Mouse (Mus musculus) liver, embryonic 12.5 days (tissue): ENCODE results near the gene Elmo1. TPM values are rescaled to one million over a fixed set of nuclear protein-coding genes. Genes with fewer than 3 reads are reported as not detected.

Experiments used
- ATAC-seq: fragments of 200-750 bp; cut with Nextera tagmentation; 2 replicates; pipeline ENCODE4 v1.8.0; 2017; ENCODE audit warnings: moderate number of reproducible peaks, mild to moderate bottlenecking, moderate library complexity
- H3K27ac ChIP-seq: fragments of 300-500 bp; sonication (generic); 2 replicates; pipeline ENCODE4 v1.5.1; 2016; ENCODE audit warnings: mild to moderate bottlenecking
- H3K27me3 ChIP-seq: fragments of 300-500 bp; sonication (generic); replicated peaks from 2 replicates; pipeline ENCODE4 v1.6.1; 2016; ENCODE audit warnings: mild to moderate bottlenecking, moderate library complexity
- H3K36me3 ChIP-seq: fragments of 300-500 bp; sonication (generic); 2 replicates; pipeline ENCODE4 v1.6.1; 2016; ENCODE audit warnings: mild to moderate bottlenecking, moderate library complexity
- H3K4me1 ChIP-seq: fragments of 300-500 bp; sonication (generic); 2 replicates; pipeline ENCODE4 v1.6.1; 2016
- H3K4me2 ChIP-seq: fragments of 300-500 bp; sonication (generic); 2 replicates; pipeline ENCODE4 v1.6.1; 2016; ENCODE audit warnings: mild to moderate bottlenecking, moderate library complexity
- H3K4me3 ChIP-seq: fragments of 300-500 bp; sonication (generic); 2 replicates; pipeline ENCODE4 v1.5.1; 2016; ENCODE audit warnings: mild to moderate bottlenecking, moderate library complexity
- H3K9ac ChIP-seq: fragments of 300-500 bp; sonication (generic); 2 replicates; pipeline ENCODE4 v1.6.1; 2016; ENCODE audit warnings: mild to moderate bottlenecking, moderate library complexity
- H3K9me3 ChIP-seq: fragments of 300-500 bp; sonication (generic); replicated peaks from 2 replicates; pipeline ENCODE4 v1.6.1; 2016; ENCODE audit warnings: mild to moderate bottlenecking, moderate library complexity
- WGBS: fragments of 180-500 bp; shearing (Covaris S2); methylation state at CpG from one replicate; pipeline ENCODE4 v1.1.7; 2016; ENCODE audit not compliant: insufficient replicate concordance; 5-methylcytosine and 5-hydroxymethylcytosine counted together
- polyA plus RNA-seq: library from polyadenylated mRNA; unstranded; fragments of >200 nt; fragmentation: Nextera tagmentation; extraction: Ambion mirVana; gene quantifications from 2 replicates; pipeline ENCODE4 v1.2.1, GENCODE M21; 2016

Elmo1 gene
- polyA plus RNA-seq, 1 experiment from 2014 or later = 6.2 TPM

- Histone ChIP-seq H3K4me3 (no peak overlapping the region), H3K4me1 (peaks cover 15% of the 10 kb centered on the region), H3K27ac (peak overlapping the region; percentile 37; the same call in 1 of the 2 replicates), H3K4me2 (no peak overlapping the region), H3K27me3 (peaks cover 14% of the 10 kb centered on the region), H3K9ac (no peak overlapping the region), H3K9me3 (no peaks in the 10 kb centered on the region), H3K36me3 (no peaks in the 10 kb centered on the region)
- WGBS = 28% methylated on average over 5 of the region's 5 CpGs
- ATAC-seq = no peak
Measured at GRCm38 (mm10) chr13:20097934-20098593, 7.7 kb downstream of the Elmo1 start.

GRCm38 (mm10) chr13:20098594-20098965 lies 8.2 kb downstream of the Elmo1 start:
- WGBS = 67% methylated on average over 3 of the region's 3 CpGs
- peaks cover 15% of the 10 kb centered on the region for H3K4me1 ChIP-seq
- H3K9me3 ChIP-seq = no peaks in the 10 kb centered on the region
- H3K9ac ChIP-seq = no peak overlapping the region
- no peak overlapping the region for H3K4me2 ChIP-seq
- peaks cover 9% of the 10 kb centered on the region for H3K27me3 ChIP-seq
- no peaks in the 10 kb centered on the region for H3K36me3 ChIP-seq
- no peak overlapping the region for H3K27ac ChIP-seq
- no peak overlapping the region for H3K4me3 ChIP-seq
- ATAC-seq = no peak

- no peak overlapping the region for H3K4me3 ChIP-seq
- no peaks in the 10 kb centered on the region for H3K9me3 ChIP-seq
- H3K27ac ChIP-seq = no peak overlapping the region
- no peak for ATAC-seq
- 0 out of 2 replicates have a peak, but pooled peaks cover 5% of the 10 kb centered on the region for H3K27me3 ChIP-seq
- no peak overlapping the region for H3K9ac ChIP-seq
- H3K4me2 ChIP-seq = no peak overlapping the region
- peaks cover 15% of the 10 kb centered on the region for H3K4me1 ChIP-seq
- WGBS = 10% methylated on average over 4 of the region's 4 CpGs
- no peaks in the 10 kb centered on the region for H3K36me3 ChIP-seq
Measured at GRCm38 (mm10) chr13:20099546-20099945, 9.2 kb downstream of the Elmo1 start.

- Histone ChIP-seq H3K9ac (no peak overlapping the region), H3K27ac (no peak overlapping the region)
- WGBS = 40% methylated on average over 3 of the region's 3 CpGs
Measured at GRCm38 (mm10) chr13:20100357-20100756, 10.0 kb downstream of the Elmo1 start.

GRCm38 (mm10) chr13:20101691-20102090 lies 11.3 kb downstream of the Elmo1 start:
- no peak for ATAC-seq
- Histone ChIP-seq H3K36me3 (no peaks in the 10 kb centered on the region), H3K4me2 (no peak overlapping the region), H3K4me1 (peaks cover 15% of the 10 kb centered on the region), H3K9me3 (no peaks in the 10 kb centered on the region), H3K27me3 (no peaks in the 10 kb centered on the region), H3K9ac (no peak overlapping the region), H3K4me3 (no peak overlapping the region), H3K27ac (no peak overlapping the region)
- 64% methylated on average over 5 of the region's 5 CpGs for WGBS

More at GRCm38 (mm10) chr13:20100357-20100756, 10.0 kb downstream of the Elmo1 start:
- ATAC-seq = no peak
- Histone ChIP-seq H3K27me3 (no peaks in the 10 kb centered on the region), H3K9me3 (no peaks in the 10 kb centered on the region), H3K4me3 (no peak overlapping the region), H3K4me1 (peaks cover 15% of the 10 kb centered on the region), H3K36me3 (no peaks in the 10 kb centered on the region), H3K4me2 (no peak overlapping the region)

- H3K4me2 ChIP-seq = no peak overlapping the region
- no peaks in the 10 kb centered on the region for H3K9me3 ChIP-seq
- no peak overlapping the region for H3K27ac ChIP-seq
- no peaks in the 10 kb centered on the region for H3K36me3 ChIP-seq
- H3K4me3 ChIP-seq = no peak overlapping the region
- H3K4me1 ChIP-seq = peaks cover 6% of the 10 kb centered on the region
- H3K27me3 ChIP-seq = no peaks in the 10 kb centered on the region
- ATAC-seq = no peak
- WGBS = 39% methylated on average over 2 of the region's 2 CpGs
- no peak overlapping the region for H3K9ac ChIP-seq
Measured at GRCm38 (mm10) chr13:20104791-20105190, 14.4 kb downstream of the Elmo1 start.

GRCm38 (mm10) chr13:20105996-20106395 lies 15.6 kb downstream of the Elmo1 start:
- no peak overlapping the region for H3K4me2 ChIP-seq
- no peak overlapping the region for H3K4me3 ChIP-seq
- H3K4me1 ChIP-seq = no peaks in the 10 kb centered on the region
- H3K36me3 ChIP-seq = no peaks in the 10 kb centered on the region
- no peak overlapping the region for H3K27ac ChIP-seq
- WGBS = 83% methylated on average over 2 of the region's 2 CpGs
- no peaks in the 10 kb centered on the region for H3K9me3 ChIP-seq
- ATAC-seq = no peak
- H3K9ac ChIP-seq = no peak overlapping the region
- no peaks in the 10 kb centered on the region for H3K27me3 ChIP-seq

GRCm38 (mm10) chr13:20107953-20108498 lies 17.6 kb downstream of the Elmo1 start:
- WGBS = 58% methylated on average over 5 of the region's 5 CpGs
- H3K36me3 ChIP-seq = no peaks in the 10 kb centered on the region
- H3K4me3 ChIP-seq = no peak overlapping the region
- H3K27me3 ChIP-seq = 0 out of 2 replicates have a peak, but pooled peaks cover 3% of the 10 kb centered on the region
- no peaks in the 10 kb centered on the region for H3K9me3 ChIP-seq
- H3K4me1 ChIP-seq = no peaks in the 10 kb centered on the region
- no peak overlapping the region for H3K4me2 ChIP-seq
- no peak overlapping the region for H3K27ac ChIP-seq
- no peak overlapping the region for H3K9ac ChIP-seq
- no peak for ATAC-seq

GRCm38 (mm10) chr13:20108956-20109355 lies 18.6 kb downstream of the Elmo1 start:
- 64% methylated on average over 10 of the region's 10 CpGs for WGBS
- Histone ChIP-seq H3K9me3 (no peaks in the 10 kb centered on the region), H3K27ac (no peak overlapping the region), H3K36me3 (no peaks in the 10 kb centered on the region), H3K4me1 (peaks cover 5% of the 10 kb centered on the region), H3K9ac (no peak overlapping the region), H3K27me3 (0 out of 2 replicates have a peak, but pooled peaks cover 3% of the 10 kb centered on the region), H3K4me3 (no peak overlapping the region), H3K4me2 (no peak overlapping the region)
- ATAC-seq = no peak

GRCm38 (mm10) chr13:20109446-20109845 lies 19.1 kb downstream of the Elmo1 start:
- Histone ChIP-seq H3K9ac (no peak overlapping the region), H3K4me2 (no peak overlapping the region), H3K27ac (no peak overlapping the region), H3K9me3 (no peaks in the 10 kb centered on the region), H3K36me3 (no peaks in the 10 kb centered on the region), H3K4me3 (no peak overlapping the region), H3K4me1 (peaks cover 9% of the 10 kb centered on the region), H3K27me3 (0 out of 2 replicates have a peak, but pooled peaks cover 3% of the 10 kb centered on the region)
- no peak for ATAC-seq
- WGBS = 49% methylated on average over 2 of the region's 2 CpGs

GRCm38 (mm10) chr13:20109987-20110680 lies 19.7 kb downstream of the Elmo1 start:
- H3K27me3 ChIP-seq = 0 out of 2 replicates have a peak, but pooled peaks cover 3% of the 10 kb centered on the region
- H3K4me3 ChIP-seq = no peak overlapping the region
- H3K9ac ChIP-seq = no peak overlapping the region
- ATAC-seq = no peak
- WGBS = 67% methylated on average over 11 of the region's 11 CpGs
- H3K9me3 ChIP-seq = no peaks in the 10 kb centered on the region
- no peaks in the 10 kb centered on the region for H3K36me3 ChIP-seq
- H3K4me2 ChIP-seq = no peak overlapping the region
- peaks cover 9% of the 10 kb centered on the region for H3K4me1 ChIP-seq
- H3K27ac ChIP-seq = no peak overlapping the region

GRCm38 (mm10) chr13:20111256-20111800 lies 20.9 kb downstream of the Elmo1 start:
- Histone ChIP-seq H3K36me3 (no peaks in the 10 kb centered on the region), H3K9me3 (no peaks in the 10 kb centered on the region), H3K4me3 (no peak overlapping the region), H3K27me3 (0 out of 2 replicates have a peak, but pooled peaks cover 9% of the 10 kb centered on the region), H3K9ac (no peak overlapping the region), H3K4me2 (no peak overlapping the region), H3K4me1 (peaks cover 19% of the 10 kb centered on the region), H3K27ac (no peak overlapping the region)
- WGBS = 37% methylated on average over 2 of the region's 2 CpGs
- no peak for ATAC-seq
